ENCODE assay signal across 24 mouse cellular contexts in genomic region chr4:132962628-132963027, GRCm38 (mm10). TPM values are rescaled to one million over a fixed set of nuclear protein-coding genes. Genes with fewer than 3 reads are reported as not detected.
"Had no signal": no experiment of that assay in that cellular context is flagged by ENCODE, and none has a peak within 500 bp of the region (broad histone marks: within the 10 kb centered on the region; RNA-seq: fewer than 3 reads in every experiment).

No protein-coding gene starts in this region.

- H3K27me3 ChIP-seq: heart, embryonic 12.5 days; hindbrain, embryonic 12.5 days; intestine, embryonic 15.5 days; limb, embryonic 13.5 days; limb, embryonic 15.5 days had no signal

- H3K36me3 ChIP-seq: heart, embryonic 12.5 days; hindbrain, embryonic 10.5 days; hindbrain, embryonic 12.5 days; intestine, embryonic 15.5 days; limb, embryonic 13.5 days; limb, embryonic 15.5 days had no signal

- H3K4me2 ChIP-seq: heart, embryonic 12.5 days; hindbrain, embryonic 12.5 days; hindbrain, embryonic 14.5 days; intestine, embryonic 15.5 days; limb, embryonic 13.5 days; limb, embryonic 15.5 days had no signal

- DNase-seq: forebrain, postnatal 0 days; gastrocnemius, postnatal 14 days; gastrocnemius, postnatal 36 days; heart, postnatal 10 days; heart, postnatal 4 days; kidney, adult 18-20 months; kidney, adult 8-10 months; kidney, postnatal 10 days; kidney, postnatal 25 days; layer of hippocampus, adult 9-11 months; layer of hippocampus, postnatal 36 days; left cerebral cortex, postnatal 4 days had no signal

- H3K27ac ChIP-seq: hindbrain, embryonic 12.5 days; hindbrain, embryonic 14.5 days; intestine, embryonic 15.5 days; limb, embryonic 13.5 days; limb, embryonic 15.5 days had no signal

- H3K9ac ChIP-seq: forebrain, postnatal 0 days; heart, embryonic 12.5 days; hindbrain, embryonic 12.5 days; hindbrain, embryonic 14.5 days; intestine, embryonic 15.5 days; limb, embryonic 13.5 days; limb, embryonic 15.5 days had no signal

- ATAC-seq: forebrain, postnatal 0 days; hindbrain, embryonic 16.5 days; inflammation-experienced regulatory T-cells, adult 6 months; intestine, embryonic 15.5 days; intestine, postnatal 0 days had no signal

- H3K4me3 ChIP-seq: heart, embryonic 12.5 days; hindbrain, embryonic 10.5 days; hindbrain, embryonic 12.5 days; intestine, embryonic 15.5 days; limb, embryonic 13.5 days; limb, embryonic 15.5 days had no signal

- H3K9me3 ChIP-seq: heart, embryonic 12.5 days; hindbrain, embryonic 10.5 days; hindbrain, embryonic 12.5 days; intestine, embryonic 15.5 days; limb, embryonic 13.5 days; limb, embryonic 15.5 days had no signal

RNA-seq across cellular contexts. Expression of gene Fgr, which starts 11.3 kb away (rescaled TPM):
- total RNA-seq: forebrain, postnatal 0 days; gastrocnemius, adult 8-10 months; layer of hippocampus, postnatal 14 days had no signal
- polyA plus RNA-seq: hindbrain, embryonic 10.5 days had no signal
